Mouse (Mus musculus): ENCODE measurements around the gene Sart1.
"Not testable (repeated sequence)": the region's sequence is repeated elsewhere in the genome, so short reads cannot be mapped to it uniquely, and the experiment has no call there.

The Sart1 gene

DNA sequence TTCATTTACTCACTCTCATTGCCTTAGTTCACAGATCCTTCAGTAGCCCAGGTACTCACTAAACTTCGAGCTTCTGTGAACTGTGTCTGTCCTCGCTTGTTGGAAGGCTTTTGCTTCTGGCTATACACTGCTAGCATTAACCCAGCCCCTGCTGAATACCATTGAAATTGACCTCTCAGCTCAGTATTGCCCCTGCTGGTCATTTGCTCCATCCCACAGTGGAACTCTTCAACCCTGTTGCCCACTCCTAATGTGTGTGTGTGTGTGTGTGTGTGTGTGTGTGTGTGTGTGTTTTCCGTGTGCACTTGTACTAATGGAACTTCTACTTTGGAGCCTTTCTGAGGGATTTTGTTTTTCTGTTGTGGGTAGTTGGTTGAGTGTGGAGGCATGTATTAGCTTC lies 17.6 kb downstream of the Sart1 start:
- no peak for DNase-seq (ENCODE audit: low spot score)

DNA sequence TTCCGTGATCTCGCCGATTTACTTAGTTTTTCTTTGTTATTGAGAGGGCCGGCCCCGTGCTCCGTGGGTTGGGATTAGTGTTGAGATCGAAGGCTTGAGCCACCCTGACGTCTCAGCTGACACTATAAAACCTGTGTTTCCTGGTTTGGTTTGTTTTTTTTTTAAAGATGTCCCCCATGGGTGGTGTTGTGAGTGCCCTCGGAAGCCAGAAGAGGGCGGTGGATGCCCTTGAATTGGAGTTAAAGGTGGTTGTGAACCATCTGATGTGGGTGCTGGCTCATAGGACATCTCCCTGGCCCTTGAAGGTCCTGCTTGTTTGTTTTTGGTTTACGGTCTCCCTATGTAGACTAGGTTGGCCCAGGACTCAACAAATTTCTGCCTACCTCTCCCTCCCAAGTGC lies 21.0 kb downstream of the Sart1 start:
- DNase-seq (ENCODE audit: low spot score): no peak

DNA sequence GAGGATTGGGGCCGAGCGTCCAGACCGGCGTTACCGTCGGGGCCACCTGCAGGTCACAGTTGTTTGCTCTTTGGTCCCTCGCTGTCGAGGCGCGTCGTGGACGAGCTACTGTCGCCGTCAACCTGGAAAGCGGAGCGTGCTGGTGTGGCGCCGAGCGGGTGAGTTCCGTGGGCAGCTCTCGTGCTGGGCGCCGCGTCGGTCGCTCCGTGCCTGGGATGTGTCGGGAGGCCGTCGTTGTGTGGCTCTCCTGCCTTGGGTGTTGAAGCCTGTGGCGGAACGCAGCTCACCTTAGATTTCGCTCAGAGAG lies 21.5 kb downstream of the Sart1 start, which contains the start of gene Banf1:
Gene Banf1 (minus strand): TSS at position 116 of the 307 bp plus-strand sequence.
- DNase-seq (ENCODE audit: low spot score): no peak

DNA sequence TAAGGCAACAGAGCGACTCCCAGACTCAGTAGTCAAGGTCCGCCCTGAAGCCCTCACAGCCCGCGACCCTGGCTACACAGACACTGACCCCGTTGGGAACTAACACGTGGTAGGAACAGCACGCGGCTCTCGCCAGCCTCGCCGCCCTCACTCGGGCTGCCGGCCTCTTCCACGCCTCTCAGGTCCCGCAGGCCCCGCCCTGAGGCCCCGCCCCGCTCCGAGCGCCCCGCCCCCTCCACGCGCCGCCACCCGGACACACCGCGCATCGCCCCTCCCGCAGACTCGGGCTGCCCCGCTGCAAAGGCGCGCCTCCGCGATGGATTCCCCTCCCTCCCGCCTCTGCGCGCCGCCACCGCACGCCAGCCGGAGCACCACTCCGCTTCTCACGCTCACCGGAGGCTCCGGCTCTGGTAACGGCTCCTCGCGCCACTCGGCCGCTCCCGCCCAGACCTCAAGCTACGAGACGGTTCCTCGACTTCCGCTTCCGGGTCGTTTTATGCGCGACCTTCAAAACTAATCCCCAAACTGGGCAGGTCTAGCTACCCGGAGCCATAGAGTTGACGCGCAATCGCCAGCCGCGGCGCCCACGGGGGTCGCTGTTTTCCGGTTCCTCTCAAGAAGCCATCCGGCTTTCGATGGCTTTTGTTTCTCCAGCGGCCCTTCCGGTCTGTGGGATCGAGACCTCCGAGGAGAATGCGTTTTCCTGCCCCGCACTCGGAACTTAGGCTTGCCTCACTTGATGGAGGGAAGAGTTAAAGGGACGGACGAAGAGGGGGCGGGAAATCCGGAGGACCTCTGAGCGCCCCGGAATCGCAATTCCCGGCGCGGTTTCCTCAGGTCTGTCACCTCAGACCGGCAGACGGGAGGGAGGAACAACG lies 22.1 kb downstream of the Sart1 start, which contains the start of gene Eif1ad:
Gene Eif1ad (plus strand): TSS at position 567 of the 878 bp plus-strand sequence.
- DNase-seq (ENCODE audit: low spot score): peak; percentile 97

DNA sequence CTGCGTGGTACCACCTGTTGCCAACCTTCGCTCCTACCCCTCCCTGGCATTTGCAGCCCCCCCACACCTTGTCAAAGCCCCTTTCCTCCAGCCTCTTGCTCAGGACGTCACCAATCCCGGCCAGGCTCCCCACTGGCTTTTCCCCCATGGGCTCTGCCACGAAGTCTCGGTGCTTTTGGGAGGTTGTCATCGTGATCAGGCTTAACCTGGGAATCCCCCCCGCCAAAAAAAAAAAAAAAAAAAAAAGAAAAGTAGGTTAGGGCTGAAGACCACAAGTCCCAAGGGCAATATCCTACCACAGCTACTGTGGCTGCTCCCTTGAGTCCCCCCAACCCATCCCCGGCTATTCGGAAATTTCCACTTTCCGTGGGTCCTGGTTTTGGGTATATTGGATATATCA lies 22.8 kb downstream of the Sart1 start:
- no peak for DNase-seq (ENCODE audit: low spot score)

DNA sequence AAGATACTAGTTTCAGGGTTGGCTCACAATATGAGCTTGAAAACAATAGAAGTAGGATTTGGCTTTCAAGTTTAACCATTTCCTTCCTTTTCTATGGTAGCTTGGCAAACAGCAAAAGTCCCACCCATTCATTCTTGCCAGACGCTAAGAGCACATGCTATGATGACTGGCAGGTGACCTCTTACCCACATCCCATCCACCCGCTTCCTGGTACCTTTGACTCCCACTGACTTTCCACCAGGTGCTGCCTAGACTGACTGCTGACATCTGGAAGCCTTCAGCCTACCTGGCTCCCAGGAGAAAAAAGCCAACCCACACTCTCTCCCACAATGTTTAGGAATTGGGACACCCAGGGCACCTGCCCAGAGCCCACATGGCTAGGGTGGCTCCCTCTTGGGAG lies 24.4 kb downstream of the Sart1 start:
- DNase-seq (ENCODE audit: low spot score): no peak

DNA sequence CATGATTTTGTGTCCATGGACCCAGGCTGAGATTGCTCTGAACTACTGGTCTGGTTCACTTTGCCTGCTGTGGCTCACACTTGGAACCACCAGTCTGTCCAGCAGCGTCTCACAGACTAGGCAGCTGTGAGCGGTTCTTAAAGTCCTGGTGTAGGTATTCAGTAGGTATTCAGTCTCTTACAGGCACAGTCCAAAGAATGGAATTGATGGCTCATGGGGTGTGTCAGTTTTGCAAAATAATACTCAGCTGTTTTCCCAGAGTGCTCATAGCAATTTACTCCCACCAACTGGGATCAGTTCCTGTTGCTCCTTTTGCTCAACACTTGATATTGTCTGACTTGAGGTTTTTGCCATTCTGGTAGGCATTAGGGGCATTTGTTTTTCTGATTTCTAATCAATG lies 26.3 kb downstream of the Sart1 start:
- DNase-seq (ENCODE audit: low spot score): no peak

DNA sequence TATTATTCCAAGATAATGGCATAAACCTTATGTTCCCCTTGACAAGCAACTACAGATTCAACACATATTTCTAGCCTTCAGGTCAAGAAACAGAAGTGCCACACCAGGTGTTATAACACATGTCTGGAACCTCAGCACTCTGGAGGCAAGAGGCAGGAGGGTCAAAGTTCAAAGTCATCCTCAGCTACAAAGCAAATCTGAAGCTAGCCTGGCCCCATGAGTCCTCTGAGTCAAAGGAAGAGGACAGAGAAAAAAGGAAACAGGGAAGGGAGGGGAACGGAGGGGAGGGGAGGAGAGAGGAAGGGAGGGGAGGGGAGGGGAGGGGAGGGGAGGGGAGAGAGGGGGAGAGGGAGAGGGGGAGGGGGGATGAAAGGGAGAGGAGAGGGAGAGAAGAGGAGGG lies 32.4 kb downstream of the Sart1 start:
- DNase-seq (ENCODE audit: low spot score): no peak

DNA sequence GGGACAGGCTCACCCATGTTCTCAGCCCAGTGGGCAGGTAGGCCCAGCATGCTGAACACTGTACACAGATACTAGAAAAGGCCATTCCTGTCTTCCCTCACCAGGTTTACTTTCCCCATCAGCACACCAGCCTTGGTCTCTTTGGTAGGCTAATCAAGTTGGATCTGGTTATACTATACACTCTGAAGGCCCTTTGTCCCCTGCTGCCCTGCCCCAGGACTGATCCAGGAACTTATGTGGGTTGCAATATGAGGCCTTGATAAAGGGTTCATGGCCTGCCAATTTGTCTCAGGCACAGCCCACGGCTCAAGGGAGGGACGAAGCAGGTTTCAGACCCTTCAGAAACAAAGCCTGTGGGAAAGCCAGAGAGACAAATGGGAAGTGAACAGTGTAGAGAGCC lies 34.9 kb downstream of the Sart1 start:
- no peak for DNase-seq (ENCODE audit: low spot score)

DNA sequence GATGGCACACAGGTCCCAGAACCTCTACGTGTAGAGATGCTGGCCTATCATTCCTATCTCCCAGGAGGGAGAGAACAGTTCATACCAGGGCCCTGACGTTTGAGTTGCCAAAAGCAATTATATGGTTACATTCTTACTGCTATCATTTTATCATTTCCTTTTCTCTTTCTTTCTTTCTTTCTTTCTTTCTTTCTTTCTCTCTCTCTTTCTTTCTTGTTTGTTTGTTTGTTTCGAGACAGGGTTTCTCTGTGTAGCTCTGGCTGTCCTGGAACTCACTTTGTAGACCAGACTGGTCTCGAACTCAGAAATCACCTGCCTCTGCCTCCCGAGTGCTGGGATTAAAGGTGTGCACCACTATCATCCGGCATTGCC lies 39.0 kb downstream of the Sart1 start, which contains the start of gene Cst6:
Gene Cst6 (minus strand): TSS at position 73 of the 372 bp plus-strand sequence.
- DNase-seq (ENCODE audit: low spot score): not testable (repeated sequence)

DNA sequence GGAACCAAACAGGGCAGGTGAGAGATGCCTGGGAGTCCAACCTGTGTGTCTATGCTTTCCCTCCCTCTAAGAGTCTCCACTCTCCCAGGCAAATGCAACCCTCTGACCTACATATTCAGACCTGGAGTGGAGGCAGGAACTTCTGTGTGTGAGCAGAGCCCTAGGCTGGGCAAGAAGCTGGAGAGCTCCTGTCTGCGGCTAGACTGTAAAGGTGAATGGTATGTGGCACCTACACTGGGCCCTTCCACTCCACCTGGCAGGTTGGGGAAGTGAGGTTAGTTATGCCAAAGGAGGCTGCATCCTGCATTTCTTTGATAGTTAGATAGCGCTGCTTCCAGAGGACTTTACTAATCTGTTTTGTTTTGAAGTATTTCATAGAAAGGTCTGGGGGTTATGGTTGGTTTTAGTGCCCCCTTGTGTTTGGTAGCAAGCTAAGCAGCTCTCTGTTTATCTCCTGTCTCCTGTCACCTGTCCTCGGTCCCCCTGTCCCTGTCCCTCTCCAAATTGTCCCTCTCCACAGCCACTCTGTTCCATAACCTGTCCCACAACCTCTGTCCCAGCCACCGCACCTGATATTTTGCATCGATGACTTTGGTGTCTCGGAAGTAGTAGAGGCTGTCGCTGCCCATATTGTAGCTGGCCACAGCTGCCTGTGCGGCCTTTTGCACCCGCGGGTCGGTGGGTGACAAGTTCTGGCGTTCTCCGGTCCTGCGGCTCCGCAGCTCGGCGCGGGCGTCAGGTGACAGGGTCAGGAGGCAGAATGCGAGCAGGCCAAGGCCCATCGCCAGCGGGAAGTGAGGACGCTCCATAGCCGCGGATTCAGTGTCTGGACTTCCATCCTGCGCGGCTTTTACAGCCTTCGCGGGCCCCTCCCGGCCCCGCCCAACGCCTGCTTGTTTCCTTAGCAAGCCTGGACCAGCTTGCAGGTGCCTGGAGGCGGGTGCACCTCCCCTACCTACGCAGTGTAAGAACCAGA lies 39.7 kb downstream of the Sart1 start:
- no peak for DNase-seq (ENCODE audit: low spot score)

DNA sequence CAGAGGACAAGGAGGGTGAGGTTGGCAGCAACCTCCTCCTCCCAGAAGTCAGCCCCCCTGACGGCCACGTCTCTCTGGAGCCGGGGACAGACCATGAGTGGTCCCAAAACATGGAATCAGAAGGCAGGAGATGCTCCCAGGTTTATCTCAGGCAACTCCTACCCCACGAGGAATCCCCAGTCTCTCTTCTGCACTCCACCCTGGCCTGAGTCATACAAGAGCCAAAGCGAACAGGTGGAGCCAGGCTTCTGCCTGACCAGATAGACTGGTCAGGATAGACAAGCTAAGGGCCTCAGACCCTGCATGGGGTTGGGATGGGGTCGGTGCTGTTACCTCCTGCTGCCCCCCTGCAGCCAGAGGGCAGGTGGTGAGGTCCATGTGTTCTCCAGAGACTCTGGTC lies 40.4 kb downstream of the Sart1 start:
- DNase-seq (ENCODE audit: low spot score): no peak

DNA sequence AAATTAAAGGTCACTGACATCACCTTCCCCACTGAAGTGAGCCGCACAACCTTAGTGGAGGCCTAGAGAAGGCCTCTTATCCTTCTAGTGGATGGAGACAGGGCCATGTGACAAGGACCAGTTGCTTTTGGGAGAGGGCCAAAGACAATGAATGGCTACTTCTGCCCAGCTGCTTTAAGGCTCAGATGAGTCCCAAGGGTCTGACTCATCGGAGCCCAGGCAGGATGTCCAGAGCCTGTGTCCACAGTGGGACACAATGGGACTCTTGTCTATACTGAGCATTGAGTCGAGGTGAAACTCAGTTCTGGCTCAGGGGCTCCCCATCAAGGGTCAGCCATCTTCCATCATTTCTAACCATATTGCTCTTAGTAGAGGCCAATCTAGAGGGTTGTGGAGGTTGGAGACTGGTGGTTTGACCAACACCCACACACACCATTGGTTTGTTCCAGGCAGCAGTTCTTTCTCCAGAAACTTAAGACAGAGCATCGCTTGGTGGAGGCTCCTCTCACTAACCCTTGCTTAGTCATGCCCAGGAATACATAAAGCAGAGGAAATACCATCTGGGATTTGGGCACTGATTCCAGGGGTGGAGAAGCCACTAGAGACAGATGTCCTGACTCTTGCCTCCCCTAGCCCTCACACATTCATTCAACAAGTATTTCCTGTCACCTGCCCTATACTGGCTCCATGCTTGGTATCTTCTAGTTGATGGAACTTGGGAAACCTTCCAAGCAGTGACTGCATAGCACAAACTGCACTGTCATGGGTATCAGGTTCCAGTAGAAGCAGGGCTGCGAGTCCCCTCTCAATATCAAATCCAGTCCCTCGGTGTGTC lies 43.0 kb downstream of the Sart1 start:
- no peak for DNase-seq (ENCODE audit: low spot score)

DNA sequence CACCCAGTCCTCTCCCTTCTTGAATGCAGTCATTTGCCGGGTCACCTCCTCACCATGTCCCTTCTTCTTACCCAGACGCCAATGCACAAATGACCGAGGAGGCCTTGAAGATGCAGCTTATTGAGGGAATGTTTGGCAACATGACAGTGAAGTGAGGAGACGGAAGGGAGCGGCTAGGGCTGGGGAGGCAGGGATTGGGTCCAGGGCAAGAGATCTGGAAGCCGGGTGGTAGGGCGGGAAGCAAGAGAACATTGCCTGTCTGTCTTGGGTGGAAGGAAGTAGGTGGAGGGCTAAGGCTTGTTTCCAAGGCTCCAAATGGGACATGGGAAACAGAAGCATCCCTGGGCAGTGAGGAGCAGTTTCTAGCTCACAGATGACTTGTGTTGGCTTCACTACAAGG lies 47.1 kb downstream of the Sart1 start:
- DNase-seq (ENCODE audit: low spot score): no peak

DNA sequence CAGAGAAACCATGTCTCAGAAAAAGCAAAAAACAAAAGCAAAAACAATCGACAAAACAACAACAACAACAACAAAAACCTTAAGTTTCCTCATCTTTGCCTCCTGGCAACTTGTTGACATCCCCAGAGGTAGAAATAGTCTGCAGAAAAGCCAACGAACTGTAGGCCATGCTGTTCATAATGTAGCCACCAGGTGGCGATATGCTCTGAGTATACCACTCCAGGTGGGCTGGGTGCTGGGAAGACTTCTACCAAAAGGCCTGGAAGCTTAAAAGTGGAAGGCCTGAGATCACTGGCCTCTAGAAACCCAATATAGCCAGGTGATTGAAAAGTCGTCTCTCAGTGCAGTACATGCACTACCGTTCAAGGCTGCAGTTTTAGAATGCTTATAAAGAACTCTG lies 50.5 kb downstream of the Sart1 start:
- peak; percentile 52 for DNase-seq (ENCODE audit: low spot score)

DNA sequence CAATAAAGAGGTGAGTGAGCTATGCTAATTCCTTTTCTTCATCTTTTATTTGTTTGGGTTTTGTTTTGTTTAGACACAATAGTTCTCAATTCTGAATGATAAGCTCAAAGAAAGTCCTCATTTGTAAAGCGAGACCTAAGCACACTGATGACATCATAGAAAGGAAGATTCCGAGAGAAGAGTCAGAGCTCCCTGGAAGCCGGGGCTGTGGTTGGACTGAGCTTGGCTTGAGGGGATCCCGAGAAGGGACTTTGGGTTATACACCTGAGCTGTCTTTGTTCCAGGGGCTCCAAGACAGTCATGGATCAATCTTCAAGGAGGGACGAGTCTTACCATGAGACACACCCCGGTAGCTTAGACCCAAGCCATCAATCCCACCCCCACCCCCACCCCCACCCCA lies 53.1 kb downstream of the Sart1 start, which contains the start of gene Catsper1:
Gene Catsper1 (plus strand): TSS at position 301 of the 400 bp plus-strand sequence.
- DNase-seq (ENCODE audit: low spot score): no peak

DNA sequence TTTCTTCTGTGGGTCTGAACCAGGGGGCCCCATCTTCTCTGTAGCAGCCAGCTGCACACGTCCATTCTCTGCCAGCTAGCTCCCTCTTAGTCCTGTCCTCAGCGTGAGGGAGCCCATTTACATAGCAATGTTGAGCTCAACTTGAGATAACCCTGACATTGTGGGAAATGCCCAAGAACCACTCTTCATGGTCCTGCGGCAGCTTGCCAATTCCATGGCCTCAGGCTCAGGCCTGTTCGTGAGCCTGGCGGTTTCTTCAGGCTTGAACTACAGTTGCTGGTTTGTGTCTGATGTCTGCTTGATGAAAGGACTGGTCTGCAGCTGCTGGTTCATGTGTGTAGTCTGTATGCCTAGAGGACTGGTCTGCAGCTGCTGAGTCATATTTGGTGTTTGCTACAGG lies 53.8 kb downstream of the Sart1 start:
- no peak for DNase-seq (ENCODE audit: low spot score)

DNA sequence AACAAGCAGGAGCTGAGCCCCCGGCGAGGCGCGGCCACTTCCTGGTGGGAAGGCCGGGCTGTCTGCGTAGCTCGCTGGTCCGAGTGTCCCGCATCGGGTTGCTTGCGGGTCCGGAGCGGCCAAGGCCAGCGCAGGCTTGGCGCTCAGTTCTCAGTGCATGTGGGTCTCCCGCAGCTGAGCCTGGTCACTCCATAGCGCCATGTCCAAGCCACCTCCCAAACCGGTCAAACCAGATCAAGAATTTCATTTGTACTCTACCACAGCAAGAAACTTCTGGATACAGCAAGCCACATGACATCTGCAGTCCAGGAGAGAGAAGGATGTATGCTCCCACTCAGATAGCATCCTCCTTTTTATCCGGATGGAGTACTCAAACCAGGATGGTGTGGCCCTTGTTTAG lies 60.5 kb downstream of the Sart1 start:
- no peak for DNase-seq (ENCODE audit: low spot score)

Measured in ovary, postnatal 10 days (tissue).